Mouse (Mus musculus) megakaryocyte, embryonic 14.5 days (primary cell): ENCODE results near the gene Bok.

ENCODE experiments used
- FLI1 ChIP-seq: IDR thresholded peaks from 2 replicates; pipeline ENCODE4 v1.6.1; 2012; ENCODE audit warnings: low read length, inconsistent platforms, mixed read lengths
- GATA1 ChIP-seq: IDR thresholded peaks from 3 replicates; pipeline ENCODE4 v1.6.1; 2012; ENCODE audit warnings: mixed read lengths, low read length, inconsistent platforms, borderline replicate concordance

DNA sequence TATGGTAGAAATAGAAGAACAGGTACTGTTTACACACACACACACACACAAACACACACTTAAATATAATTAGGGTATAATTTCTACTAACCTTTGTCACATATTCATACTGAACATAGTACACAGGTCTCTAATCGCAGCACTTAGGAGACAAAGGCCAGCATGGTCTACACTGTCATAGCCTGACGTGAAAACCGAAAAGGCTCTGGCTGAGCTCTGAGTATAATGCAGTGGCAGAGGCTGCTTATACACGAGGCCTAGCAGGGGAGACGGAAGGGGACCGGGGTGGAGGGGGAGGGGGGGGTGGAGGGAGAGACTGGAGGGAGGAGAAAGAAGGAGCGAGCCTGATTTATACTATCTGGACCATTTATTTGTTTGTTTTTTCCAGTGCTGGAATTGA lies 36.1 kb downstream of the Bok start:
- TF ChIP-seq GATA1 (no peak), FLI1 (no peak)
